Mouse (Mus musculus) right cerebral cortex, postnatal 4 days (tissue): ENCODE results near the gene Plin5.

Source experiments
- DNase-seq: peaks from one replicate; pipeline ENCODE4 v3.0.0-alpha.2; 2022

Plin5 gene

GRCm38 (mm10) chr17:56117251-56117710 lies at the start of gene Plin5:
Plin5 (minus strand) TSS chr17:56117596.
- peak; percentile 64 for DNase-seq

DNA sequence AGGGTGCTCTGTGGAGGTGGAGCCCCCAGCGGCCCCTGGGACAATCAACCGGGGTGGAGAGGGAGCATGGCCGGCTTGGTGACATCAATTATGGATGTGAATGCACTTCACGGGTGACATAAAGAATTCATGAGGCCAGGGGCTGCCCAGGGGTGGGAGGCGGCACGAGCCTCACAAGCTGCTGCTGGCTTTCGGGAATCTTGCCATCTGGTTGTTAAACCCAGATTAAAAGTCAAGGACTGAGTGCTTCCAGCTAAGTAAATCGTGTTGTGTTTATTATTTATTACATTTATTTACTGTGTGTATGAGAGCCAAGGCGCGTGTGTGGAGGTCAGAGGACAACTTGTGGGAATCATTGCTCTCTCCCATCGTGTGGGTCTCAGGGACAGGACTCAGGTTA lies 48.3 kb upstream of the Plin5 start:
- DNase-seq, result no peak

DNA sequence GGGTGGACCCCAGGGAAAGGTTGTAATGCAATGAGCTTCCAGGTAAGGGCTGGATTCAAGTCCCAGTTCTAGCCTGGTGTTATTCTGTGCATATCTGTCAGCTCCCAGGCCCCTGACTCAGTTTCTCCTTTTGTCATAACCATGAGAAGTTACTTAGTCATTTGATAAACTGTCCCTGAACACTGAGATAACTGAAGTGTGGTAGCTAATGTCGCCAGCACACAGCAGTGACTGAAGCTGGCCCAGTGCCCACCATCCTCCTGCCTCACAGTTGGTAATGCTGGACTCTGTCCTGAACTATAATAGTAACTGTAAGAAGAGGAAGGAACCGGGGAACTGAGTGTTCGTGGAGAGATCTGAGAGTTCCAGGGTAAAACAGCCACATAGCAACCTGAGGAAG lies 47.1 kb upstream of the Plin5 start:
- DNase-seq, result no peak

- DNase-seq, result no peak
These were observed 46.2 kb upstream of the Plin5 start for GRCm38 (mm10) chr17:56163523-56164102.

GRCm38 (mm10) chr17:56162231-56162774 lies 44.9 kb upstream of the Plin5 start, which contains the start of gene Tnfaip8l1:
Tnfaip8l1 (plus strand) TSS chr17:56162477.
- DNase-seq, result peak; percentile 90

DNA sequence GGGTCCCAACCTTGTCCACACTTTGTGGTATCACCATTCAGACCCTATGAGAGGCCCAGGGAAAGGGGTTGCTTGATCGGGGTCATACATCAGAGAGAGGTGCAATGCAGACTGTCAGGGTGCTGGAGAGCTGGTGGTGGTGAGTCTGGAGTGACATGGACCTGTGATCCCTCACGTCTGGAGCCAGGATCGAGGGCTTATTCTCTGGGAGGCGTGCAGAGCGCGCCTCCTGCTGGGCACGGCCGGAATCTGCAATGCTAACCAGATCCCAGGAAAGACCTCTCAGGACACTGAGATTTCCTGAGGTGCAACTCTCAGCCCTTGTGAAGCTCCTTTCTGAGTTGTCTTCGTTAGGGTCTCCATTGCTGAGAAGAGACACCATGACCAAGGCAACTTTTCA lies 42.3 kb upstream of the Plin5 start:
- DNase-seq, result peak; percentile 55

DNA sequence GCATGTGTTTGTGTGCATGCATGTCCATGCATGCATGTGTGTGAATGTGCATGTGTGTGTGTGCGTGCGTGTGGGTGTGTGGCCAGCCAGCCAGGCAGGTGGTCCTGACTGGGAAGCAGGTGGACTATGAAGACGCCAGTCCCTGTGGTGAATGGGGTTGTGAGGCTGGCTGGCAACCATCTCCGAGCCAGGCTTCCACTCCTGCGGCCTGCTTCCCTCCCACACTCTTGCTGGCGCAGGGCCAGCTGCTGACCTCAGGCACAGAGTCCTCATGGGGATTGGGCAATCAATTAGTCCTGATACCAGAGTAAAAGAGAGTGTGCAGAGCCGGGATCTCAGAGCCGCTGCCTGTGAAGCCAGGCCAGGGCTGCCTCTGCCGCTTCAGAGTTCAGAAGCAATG lies 36.2 kb upstream of the Plin5 start:
- DNase-seq, result peak; percentile 49

DNA sequence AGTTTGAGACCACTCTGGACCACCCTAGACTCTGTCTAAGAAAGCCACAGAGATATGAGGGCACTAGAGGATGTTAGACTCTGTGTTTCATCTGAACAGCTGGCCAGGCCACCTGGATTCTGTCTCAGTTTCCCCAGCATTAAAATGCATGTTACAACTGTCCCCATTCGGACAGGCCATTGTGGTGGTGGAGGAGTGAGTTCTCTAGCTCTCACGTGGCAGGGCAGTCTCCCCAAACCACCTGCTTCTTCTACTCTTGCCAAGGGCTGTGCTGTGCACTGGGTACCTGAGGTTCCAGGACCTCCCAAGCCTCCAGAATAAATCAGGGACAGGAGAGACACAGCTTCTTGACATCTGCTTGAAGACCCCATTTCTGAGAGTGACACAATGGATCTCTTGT lies 32.5 kb upstream of the Plin5 start:
- no peak for DNase-seq

DNA sequence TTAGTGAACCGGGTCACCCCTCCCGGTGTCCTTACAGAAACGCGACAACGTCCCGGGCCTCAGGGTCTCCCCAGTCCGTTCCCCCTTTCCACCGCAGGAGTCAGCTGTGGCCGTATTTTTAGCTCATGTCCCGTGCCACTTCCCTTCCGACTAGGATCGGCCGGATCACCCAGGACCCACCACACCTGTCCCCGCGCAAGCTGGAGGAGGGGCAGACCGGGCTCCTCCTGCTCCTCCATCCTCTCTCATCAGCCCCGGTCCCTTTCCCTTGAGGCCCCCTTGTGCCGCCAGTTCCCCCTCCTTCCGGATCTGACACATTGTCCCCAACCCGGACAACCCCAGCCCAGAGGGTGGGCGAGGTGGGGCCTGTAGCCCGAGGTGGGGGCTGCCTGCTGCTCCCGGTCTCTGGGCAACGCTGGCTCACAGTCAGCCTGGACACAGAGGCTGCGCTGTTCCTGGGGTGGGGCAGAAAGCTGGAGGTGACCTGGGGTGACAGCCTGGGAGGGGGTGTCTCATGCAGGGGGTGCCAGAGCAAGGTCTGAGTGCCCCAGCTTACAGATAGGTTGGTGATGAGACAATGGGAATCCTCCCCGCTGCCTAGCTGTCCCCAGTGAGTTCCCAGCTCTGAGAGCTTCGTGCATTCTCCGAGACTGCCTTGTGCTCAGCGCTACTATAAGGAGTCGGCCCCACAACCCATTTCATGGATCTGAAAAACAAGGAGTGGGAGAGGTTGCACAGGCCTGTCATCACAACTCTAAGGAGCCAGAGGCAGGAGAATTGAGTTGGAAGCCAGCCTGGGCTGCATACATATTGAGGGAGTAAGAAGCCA lies 31.6 kb upstream of the Plin5 start:
- DNase-seq, result no peak

- DNase-seq, result no peak
These were observed 30.9 kb upstream of the Plin5 start for GRCm38 (mm10) chr17:56148280-56148679.

- no peak for DNase-seq
These were observed 30.0 kb upstream of the Plin5 start for GRCm38 (mm10) chr17:56147420-56147819.

DNA sequence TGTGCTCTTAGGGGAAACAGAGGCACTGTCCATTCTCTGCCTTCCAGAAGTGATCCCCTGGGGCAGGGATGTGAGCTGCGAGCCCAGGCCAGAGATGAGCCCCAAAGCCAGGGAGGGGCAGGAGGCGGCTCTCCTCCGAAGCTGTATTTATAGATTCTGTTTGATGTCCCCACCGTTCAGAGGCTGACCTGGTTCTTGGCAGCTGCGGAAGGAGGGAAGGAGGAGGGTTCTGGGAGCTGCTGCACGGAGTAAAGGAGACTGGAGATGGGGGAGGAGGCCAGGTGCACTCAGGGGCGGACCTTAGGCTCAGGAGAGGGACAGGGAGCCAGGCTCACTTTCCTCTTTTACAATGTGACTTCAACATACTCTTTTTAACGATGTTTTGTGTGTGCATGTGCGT lies 28.7 kb upstream of the Plin5 start:
- no peak for DNase-seq

DNA sequence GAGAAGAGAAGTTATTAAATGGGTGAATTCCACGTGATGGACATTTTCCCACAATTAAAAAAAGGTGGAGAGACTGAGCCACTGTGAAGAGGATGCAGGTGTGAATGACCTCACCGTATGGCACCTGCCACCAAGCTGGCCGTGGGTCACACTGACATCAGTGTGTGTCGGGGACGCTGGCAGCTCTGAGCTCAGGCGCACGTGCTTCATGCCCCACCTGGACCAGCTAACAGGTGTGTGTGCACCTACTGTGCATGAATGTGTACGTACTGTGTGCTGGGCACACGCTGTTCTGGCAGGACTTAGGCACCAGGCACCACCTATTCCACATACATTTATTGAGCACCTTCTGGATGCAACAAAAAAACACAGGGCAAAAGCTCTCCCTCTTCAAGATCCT lies 27.1 kb upstream of the Plin5 start:
- DNase-seq, result no peak

GRCm38 (mm10) chr17:56141702-56142605 lies 24.6 kb upstream of the Plin5 start:
- DNase-seq, result peak; percentile 65

DNA sequence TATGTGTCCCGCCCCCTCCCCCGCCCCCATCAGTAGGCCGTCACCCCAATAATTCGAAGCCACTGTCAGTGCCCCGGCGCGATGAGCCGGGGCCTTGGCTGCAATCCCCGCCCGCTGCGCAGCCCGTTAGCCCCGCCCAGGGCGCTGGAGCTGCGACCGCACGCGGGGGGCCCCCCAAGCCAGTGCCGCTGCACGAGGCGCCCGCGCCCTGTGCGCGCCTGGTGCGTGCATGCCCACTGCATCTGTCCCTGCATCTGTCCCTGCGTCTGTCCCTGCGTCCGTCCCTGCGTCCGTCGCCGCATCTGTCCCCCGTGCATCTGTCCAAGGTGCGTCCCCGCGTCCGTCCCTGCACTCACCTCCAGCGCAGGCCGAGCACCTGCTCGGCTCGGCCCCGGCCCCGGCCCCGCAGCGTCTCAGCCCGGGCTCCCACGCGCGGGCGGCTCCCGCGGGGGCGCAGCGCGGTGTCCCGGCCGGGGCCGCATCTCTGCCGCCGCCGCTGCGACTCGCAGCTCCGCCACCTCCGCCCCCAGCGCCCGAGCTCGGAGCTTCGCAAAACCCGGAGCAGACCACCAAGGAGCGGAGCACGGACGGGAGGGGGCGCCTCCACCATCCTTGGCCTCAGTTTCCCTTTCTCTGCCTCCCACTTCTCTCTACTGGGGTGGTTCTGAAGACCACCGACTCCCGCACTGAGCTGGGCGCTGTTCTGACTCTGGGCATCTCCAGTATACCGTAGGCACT lies 22.6 kb upstream of the Plin5 start, which contains the start of gene Sema6b:
Gene Sema6b, minus strand, starts transcription at position 486 of the 738 bp plus-strand sequence.
- DNase-seq, result peak; percentile 86

- DNase-seq, result peak; percentile 62
These were observed 22.0 kb upstream of the Plin5 start for GRCm38 (mm10) chr17:56139355-56139754.

DNA sequence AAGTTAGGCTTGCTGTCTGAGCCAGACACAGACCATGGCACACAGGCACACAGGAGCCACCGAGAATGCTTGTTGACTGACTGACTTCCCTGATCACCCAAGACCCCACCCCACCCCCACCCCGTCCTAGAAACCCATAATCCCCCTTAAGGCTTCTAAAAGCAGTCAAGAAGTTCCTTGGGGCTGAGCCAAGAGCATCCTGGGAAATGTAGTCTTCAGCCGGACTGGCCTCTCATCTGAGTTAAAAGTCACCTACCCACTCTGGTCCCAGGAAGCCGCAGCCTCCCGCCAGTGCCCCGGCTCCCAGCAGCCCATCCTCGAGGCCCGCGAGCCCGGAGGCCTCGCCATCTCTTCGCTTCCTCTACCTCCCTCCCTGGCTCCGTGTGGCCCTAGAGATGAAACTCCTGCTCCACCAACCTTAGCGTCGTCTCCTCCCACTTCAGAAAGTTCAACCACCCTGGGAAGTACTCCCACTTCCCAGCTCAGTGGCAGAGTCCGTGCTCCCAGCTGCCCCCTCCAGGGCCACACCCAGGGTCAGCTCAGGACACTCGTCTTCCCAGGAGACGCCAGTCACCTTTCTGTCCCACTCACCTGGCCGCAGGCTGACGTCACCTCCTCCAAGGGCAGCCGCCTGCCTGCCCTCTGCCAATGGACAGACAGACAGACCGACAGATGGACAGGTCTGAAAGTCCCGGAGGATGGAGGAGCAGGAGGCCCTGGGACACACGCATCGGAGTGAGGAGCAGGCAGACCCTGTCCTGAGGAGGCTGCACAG lies 20.6 kb upstream of the Plin5 start:
- DNase-seq, result no peak

GRCm38 (mm10) chr17:56136558-56136957 lies 19.2 kb upstream of the Plin5 start:
- DNase-seq, result no peak

- peak; percentile 72 for DNase-seq
These were observed 17.1 kb upstream of the Plin5 start for GRCm38 (mm10) chr17:56134463-56134971.

DNA sequence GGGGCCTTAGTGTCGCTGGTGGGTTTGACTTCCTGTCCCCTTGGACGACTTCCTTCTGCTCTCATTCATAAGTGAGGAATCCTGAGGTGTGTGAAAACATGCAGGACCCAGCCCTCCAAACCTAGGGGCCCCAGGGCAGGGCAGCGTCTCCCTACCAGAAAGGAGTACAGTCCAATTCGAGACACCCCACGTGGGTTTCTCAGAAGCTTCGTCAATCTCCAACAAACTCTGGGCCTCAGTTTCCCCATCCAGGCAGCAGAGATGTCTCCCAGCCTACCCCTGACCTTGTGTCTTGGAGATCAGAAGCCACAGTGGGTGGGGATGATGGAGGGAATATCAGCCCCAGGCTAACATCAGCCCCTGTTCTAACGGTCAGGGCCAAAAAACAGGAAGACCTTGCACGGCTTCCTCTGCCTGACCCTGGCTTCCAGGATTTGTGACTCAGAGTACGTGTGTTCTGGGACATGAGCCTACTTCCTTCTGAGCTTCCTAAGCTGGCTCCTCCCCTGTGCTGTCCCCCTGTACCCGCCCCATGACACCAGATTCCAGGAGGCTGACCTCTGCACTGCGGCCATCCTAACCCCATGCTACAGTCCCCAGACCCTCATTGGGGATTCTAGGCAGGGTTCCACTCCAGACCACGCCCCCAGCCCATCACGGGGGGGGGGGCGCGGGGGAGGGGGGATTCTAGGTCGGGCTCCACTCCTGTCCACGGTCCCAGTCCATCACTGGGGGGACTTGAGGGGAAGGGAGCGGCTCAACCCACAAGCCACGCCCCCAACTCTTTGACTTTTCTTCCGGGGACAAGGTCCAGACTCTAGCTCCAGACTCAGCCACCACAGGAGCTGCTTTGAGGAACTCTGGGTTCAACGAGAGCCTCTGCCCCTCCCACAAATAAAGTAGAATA lies 16.3 kb upstream of the Plin5 start:
- no peak for DNase-seq
